Mouse (Mus musculus) left cerebral cortex, adult 18-20 months (tissue): ENCODE measurements around the gene Mad2l2. TPM values are rescaled to one million over a fixed set of nuclear protein-coding genes. Genes with fewer than 3 reads are reported as not detected.
"Not testable (repeated sequence)": the region's sequence is repeated elsewhere in the genome, so short reads cannot be mapped to it uniquely, and the experiment has no call there.

Source experiments
- DNase-seq, 2 experiments: peaks; one replicate each; pipeline ENCODE4 v3.0.0; 2021 to 2022; ENCODE audit warnings: low spot score in 2 of 2, mixed read lengths in 1 of 2
- microRNA-seq, 2 experiments: library from miRNA; unstranded; fragments of <30 nt; microRNA quantifications; one replicate each; pipeline ENCODE4 v1.2.0; 2021
- total RNA-seq, 2 experiments: library from RNA; stranded (reverse); gene quantifications; 2 replicates each; pipeline ENCODE4 v1.2.3; 2021

The Mad2l2 gene
- total RNA-seq, 2 experiments from 2014 or later, result 10.7 to 17.5 TPM

DNA sequence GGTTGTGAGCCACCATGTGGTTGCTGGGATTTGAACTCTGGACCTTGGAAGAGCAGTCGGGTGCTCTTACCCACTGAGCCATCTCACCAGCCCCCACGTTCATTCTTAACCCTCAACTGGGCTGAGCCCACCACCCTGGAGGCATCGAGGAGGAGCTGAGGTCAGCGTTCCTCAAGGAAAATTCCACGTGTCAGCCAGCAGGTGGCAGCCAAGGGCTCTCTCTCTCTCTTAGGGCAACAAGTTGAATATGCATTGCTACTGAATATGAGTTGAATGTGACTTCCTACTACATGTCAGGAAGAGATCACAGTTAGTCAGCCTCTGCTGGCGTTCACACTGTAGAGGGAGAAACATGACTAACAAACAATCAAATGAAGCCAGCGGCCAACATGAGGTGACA, 38.1 kb downstream of the Mad2l2 start:
- DNase-seq, result peak; percentile 59 to 71

DNA sequence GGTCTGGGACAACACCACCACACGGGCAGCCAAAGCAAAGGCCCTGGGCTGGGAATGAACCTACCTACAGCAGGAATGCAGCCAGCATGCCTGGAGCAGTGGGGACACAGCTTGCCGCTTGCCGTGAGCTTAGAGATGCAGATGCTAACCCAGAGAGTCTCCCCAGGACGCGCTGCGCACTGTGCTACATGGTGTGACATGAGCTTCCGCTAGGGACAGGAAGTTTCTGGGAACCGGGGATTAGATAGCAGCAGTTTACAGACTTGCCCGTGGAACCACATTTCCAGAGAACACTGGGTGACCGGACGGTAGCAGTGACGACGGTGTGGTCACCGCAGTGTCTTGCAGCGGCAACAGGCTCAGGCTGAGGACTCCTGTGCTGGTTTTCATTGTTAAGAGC, 39.4 kb downstream of the Mad2l2 start:
- no peak for DNase-seq

DNA sequence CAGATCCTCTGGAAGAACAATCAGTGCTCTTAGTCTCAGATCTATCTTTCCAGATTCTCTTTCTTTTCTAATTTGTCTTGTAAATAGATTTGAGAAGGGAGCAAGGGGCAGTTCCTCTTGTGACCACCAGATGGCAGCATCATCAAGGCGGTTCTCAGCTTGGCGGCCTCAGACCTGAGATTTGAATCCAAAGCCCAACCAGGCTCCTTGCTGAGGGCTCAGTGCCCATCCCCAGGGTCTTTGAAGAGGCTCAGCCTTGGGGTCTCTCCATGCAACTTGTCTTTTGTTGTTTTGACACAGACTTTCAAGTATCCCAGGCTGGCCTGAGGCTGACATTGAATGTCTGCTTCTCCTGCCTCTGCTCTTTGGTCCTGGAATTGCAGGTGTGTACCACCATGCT, 40.7 kb downstream of the Mad2l2 start:
- DNase-seq, result peak; percentile 57 to 70

DNA sequence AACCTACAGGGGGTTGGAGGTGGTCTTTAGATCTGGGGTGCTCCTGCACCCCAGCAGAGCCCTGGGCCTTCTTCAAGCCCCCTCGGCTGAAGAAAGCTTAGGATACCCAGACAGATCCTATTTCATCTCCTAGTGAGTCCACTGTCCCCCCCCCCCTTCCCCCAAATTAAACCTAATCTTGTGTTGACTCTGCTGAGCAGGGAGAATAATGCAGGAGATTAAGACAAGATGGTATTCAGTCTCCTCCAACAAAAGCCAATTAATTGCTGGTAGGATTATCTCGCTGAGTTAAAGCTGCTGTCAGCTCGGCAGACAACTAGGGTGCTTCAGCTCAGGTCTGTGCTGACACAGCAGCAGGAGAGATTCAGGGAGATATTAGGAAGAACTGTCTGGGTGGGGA, 41.1 kb downstream of the Mad2l2 start:
- DNase-seq, result no peak

DNA sequence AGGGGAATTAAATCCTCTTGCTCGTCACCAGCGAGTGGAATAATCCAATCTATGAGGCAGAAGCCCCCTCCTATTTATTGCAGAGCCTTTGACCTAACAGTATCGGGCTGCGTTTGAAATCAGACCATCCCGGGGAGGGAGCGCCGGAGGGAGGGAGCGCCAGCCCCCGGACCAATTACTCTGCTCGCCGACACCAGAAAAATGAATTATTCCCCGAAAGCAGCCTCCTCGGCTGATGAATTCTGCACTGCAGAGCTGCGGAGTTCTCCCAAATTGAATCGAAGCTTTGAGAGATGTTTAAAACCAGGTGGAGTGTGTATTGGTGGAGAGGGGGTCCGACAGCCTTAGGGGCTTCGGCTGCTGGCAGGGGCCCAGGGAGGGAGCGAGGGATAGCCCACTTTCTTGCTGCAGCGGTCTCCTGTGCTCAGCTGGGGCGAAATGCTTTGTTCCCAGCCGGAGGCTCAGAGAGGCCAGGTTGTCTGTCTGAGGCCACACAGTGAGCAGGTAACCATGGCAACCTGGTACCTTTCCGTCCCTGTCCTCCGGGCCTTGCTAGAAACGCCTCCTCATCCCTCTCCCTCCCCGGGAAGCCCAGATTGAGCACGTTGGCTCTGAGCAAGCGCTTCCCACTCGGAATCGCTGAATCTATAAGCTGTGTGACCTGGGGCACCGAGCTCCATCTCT, 43.8 kb downstream of the Mad2l2 start:
- peak; percentile 61 to 73 for DNase-seq

DNA sequence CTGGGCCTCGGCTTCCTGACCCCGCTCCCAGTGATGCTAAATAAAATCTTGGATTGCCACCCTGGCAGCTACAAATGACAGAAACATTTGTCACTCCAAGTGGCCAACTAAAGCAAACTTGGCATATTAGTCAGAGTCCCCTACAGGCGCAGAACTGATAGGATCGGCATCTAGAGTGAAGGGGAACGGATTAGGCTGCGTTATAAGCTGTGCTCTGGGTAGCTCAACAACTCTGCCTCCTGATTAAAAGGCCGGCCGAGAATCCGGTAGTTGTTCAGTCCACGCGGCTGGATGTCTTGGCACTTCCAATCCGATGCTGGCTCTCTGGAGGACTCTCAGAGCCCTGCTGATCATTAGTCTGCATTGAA, 44.3 kb downstream of the Mad2l2 start:
- DNase-seq, result no peak

DNA sequence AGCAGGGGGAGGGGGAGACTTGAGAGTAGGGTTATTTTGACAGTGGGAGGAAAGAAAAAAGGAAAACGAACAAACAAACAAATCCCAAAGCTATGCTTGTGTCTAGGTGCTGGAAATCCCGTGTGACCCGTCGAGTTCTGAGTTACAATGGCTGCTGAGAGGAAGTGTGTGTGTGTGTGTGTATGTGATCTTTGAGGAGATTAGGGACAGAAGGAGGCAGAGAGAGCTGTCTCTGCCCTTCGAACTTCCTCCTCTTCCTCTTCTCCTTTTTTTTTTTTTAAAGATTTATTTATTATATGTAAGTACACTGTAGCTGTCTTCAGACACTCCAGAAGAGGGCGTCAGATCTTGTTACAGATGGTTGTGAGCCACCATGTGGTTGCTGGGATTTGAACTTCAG, 46.4 kb downstream of the Mad2l2 start:
- not testable (repeated sequence) for DNase-seq

DNA sequence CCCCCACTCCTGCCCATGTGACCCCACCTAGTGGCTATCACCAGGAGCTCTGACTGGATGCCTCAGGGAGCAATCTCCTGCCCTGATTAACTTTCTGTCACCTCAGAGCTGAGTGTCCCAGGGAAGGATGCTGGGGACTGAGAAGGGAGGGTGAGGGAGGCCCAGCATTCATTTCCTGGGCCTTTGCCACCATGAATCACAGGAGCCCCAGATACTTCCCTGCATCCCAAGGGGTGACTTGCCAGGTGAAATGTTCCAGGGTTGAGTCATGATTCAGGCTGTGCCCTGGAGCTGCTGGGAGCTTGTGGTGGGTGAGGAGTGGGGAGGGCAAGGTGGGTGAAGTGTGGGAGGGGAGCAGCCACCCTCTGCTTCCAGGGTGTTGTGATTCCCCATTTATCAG, 47.5 kb downstream of the Mad2l2 start:
- DNase-seq, result no peak

DNA sequence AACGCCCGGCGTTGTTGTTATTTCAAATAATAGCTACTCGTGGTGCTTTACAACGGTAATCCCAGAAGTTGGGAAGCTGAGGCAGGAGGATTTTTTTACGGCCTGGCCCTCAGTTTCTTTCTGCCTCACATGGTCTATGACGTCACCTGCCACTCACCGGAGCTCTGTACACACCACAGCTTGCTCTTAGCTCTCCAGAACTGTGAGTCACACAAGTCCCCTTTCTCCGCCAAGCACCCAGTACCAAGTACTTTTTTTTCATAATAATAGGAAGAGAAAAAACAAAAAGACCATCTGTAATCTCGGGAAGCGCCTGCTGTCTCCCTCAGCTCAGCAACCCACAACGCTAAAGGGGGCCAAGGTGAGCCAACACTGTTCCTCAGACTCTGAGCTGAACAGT, 51.3 kb downstream of the Mad2l2 start:
- no peak for DNase-seq

DNA sequence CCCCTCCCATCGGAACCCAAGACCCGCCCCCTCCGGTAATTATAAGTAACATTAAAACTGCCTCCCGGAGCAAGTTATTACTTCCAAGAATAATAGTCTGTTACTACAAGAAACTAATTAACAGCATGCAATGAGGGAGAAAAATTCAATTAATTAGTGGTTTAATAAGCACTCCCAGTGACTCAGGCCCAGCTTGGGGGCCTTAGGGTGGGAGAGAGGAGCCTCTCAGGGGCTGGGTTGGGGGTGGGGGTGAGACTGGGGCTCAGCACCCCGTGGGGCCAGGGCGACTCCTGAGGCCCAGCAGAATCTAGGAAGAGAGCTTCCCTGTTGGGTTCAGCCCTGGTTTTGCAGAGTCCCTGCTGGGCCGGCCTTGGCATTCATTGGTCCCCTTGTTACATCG, 52.2 kb downstream of the Mad2l2 start:
- DNase-seq, result no peak

DNA sequence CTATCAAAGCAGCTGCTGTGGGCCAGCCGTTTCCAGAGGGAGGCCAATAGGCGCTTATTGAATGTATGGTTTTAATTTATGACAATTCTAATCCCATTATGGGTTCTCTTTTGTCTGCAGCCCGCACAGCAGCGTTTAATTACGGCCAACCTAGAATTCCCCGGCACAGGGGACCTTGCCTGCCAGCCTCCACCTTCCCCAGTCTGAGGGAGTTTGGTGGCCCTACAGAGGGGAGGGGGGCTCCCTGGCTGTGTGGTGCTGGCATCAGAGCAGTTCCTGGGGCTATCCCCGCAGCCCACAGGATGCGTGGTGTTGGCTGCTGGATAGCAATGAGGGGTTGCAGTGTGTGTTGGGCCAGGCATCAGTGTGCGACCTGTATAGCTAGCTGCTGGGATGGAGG, 54.4 kb downstream of the Mad2l2 start:
- DNase-seq, result no peak

DNA sequence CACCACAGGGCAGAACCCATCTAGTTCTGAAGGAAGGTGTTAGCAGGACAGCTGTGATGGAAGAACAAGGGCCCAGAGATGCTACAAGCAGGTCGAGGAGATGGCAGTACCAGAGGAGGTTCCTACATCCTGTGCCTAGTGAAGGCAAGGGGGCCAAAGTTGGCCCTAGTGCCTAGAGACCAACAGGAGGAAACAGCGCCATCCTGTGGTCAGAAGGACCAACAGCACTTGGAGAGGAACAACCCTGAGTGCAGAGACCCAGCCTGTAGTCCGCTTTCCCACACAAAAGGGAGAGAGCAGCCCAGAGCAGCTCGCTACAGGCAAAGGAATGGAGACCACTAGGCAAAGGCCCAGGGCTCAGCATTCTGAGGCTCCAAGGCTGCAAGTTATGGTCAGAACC, 55.6 kb downstream of the Mad2l2 start:
- DNase-seq, result no peak

DNA sequence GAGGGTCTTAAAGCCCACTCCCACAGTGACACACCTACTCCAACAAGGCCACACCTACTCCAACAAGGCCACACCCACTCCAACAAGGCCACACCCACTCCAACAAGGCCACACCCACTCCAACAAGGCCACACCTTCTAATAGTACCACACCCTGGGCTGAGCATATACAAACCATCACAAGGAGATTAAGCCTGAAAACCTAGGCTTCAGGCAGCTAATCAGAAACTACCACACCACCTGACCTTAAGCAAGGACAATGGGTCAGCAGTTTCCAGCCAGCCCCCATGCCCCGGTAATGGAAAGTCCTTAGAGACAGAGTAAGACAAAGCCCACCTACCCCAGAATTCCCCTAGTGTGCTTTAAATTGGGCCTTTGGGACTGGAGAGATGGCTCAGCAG, 58.6 kb downstream of the Mad2l2 start:
- not testable (repeated sequence) for DNase-seq

DNA sequence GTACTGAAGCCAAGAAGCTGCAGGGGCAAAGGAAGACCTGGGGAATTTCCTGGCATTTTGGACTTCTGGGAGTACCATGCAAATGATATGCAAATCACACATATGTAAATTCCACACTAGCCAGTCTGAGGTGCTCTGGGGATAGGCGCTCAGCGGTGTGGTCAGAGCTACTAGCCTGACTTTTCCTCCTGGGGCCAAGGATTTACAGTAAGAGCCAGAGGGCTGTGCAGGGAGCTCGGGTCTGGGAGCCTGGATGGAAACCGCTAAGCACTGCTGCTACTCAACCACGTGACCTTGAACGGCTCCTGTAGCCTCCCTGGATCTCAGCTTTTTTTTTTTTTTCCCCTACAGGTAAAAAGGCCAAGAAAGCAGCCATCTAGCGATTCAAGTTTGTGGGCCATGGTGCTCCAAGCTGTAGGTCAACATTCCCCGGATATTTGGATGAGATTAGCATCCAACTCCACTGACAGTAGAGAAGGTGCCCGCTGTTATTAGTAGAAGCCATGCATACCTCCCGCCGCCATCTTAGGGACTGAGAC, 62.6 kb downstream of the Mad2l2 start:
- no peak for DNase-seq

DNA sequence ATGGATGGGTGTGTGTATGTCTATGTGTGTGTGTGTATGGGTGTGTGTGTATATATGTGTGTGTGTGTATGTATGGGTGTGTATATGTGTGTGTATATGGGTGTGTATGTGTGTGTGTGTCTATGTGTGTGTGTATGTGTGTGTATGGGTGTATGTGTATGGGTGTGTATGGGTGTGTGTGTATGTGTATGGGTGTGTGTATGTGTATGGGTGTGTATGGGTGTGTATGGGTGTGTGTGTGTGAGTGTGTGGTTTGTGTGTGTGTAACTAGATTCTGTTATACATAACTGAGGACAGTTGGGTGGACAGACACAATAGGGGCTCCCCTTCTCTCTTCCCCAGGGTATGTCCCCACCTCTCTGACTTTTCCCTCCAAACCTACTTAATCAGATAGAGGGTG, 64.2 kb downstream of the Mad2l2 start:
- DNase-seq, result no peak

Small RNA genes within 50 kb of the gene (microRNA-seq; reads per million reads assigned to microRNA genes)
- 0 to 0.21 reads per million in 2 experiments for gene Mir7022

Other genes starting within 250 kb of the Mad2l2 start
- gene Mfn2, start 225.7 kb upstream of the Mad2l2 start, total RNA-seq, result 100 to 1,000 TPM; 198 to 204 TPM
- 10 to 100 TPM; 12.1 to 12.6 TPM for gene Plod1, start 193.6 kb upstream of the Mad2l2 start, total RNA-seq
- 10 to 100 TPM; 29.6 to 32.6 TPM for gene 2510039O18Rik, start 189.5 kb upstream of the Mad2l2 start, total RNA-seq
- gene Nppb, start 144.6 kb upstream of the Mad2l2 start, total RNA-seq, result not detected
- under 1 TPM in 1 of 2 experiments, not detected in 1; 0.40 TPM for gene Nppa, start 129.7 kb upstream of the Mad2l2 start, total RNA-seq
- gene Clcn6, start 91.6 kb upstream of the Mad2l2 start, total RNA-seq, result 10 to 100 TPM; 93.9 to 94.5 TPM
- gene Mthfr, start 91.3 kb upstream of the Mad2l2 start, total RNA-seq, result 10 to 100 TPM; 29.3 to 34.3 TPM
- gene Agtrap, start 42.4 kb upstream of the Mad2l2 start, total RNA-seq, result 10 to 100 TPM in 1 of 2 experiments, 1 to 10 TPM in 1; 6.6 to 10.1 TPM
- gene Draxin, start 314 bp downstream of the Mad2l2 start, total RNA-seq, result under 1 TPM; 0.19 to 0.21 TPM
- gene Fbxo6, start 21.8 kb downstream of the Mad2l2 start, total RNA-seq, result 10 to 100 TPM; 32.1 to 35.3 TPM
- gene Fbxo44, start 30.1 kb downstream of the Mad2l2 start, total RNA-seq, result 100 to 1,000 TPM; 137 to 157 TPM
- 100 to 1,000 TPM; 118 to 126 TPM for gene Fbxo2, start 30.2 kb downstream of the Mad2l2 start, total RNA-seq
- 10 to 100 TPM; 23.4 to 30.0 TPM for gene Disp3, start 157.6 kb downstream of the Mad2l2 start, total RNA-seq